Mouse (Mus musculus): ENCODE data around the gene Six1. TPM values are rescaled to one million over a fixed set of nuclear protein-coding genes. Genes with fewer than 3 reads are reported as not detected.

Gene Six1
- polyA plus RNA-seq, 1 experiment from 2014 or later, result 1.3 TPM

GRCm38 (mm10) chr12:73060805-73061410 is 7.2 kb upstream of the Six1 start:
- no peak for ATAC-seq (replicated peaks)
- no peaks in the 10 kb centered on the region for H3K36me3 ChIP-seq (replicated peaks)
- no peak overlapping the region for H3K9ac ChIP-seq
- H3K27me3 ChIP-seq (replicated peaks), result peaks cover 24% of the 10 kb centered on the region
- H3K9me3 ChIP-seq, result no peaks in the 10 kb centered on the region
- H3K4me3 ChIP-seq, result no peak overlapping the region
- no peak overlapping the region for H3K27ac ChIP-seq
- no peak overlapping the region for H3K4me2 ChIP-seq
- no peaks in the 10 kb centered on the region for H3K4me1 ChIP-seq
- WGBS, result 67% methylated on average over 9 of the region's 9 CpGs

- Histone ChIP-seq H3K36me3 (replicated peaks) (no peaks in the 10 kb centered on the region), H3K27me3 (replicated peaks) (peaks cover 47% of the 10 kb centered on the region), H3K27ac (no peak overlapping the region), H3K9ac (no peak overlapping the region), H3K4me3 (no peak overlapping the region), H3K4me2 (no peak overlapping the region), H3K9me3 (no peaks in the 10 kb centered on the region), H3K4me1 (peaks cover 7% of the 10 kb centered on the region; the same call in 1 of the 2 replicates)
- 96% methylated on average over 6 of the region's 6 CpGs for WGBS
- no peak for ATAC-seq (replicated peaks)
Observed at GRCm38 (mm10) chr12:73057492-73057891, 3.8 kb upstream of the Six1 start.

- H3K27me3 ChIP-seq (replicated peaks), result peaks cover 61% of the 10 kb centered on the region
- no peak overlapping the region for H3K9ac ChIP-seq
- no peak for ATAC-seq (replicated peaks)
- no peak overlapping the region for H3K4me3 ChIP-seq
- peaks cover 7% of the 10 kb centered on the region; the same call in 1 of the 2 replicates for H3K4me1 ChIP-seq
- no peaks in the 10 kb centered on the region for H3K9me3 ChIP-seq
- H3K27ac ChIP-seq, result no peak overlapping the region
- no peaks in the 10 kb centered on the region for H3K36me3 ChIP-seq (replicated peaks)
- WGBS, result 15% methylated on average over 5 of the region's 5 CpGs
- H3K4me2 ChIP-seq, result no peak overlapping the region
Observed at GRCm38 (mm10) chr12:73055451-73055850, 1.8 kb upstream of the Six1 start.

- no peak overlapping the region for H3K9ac ChIP-seq
- peaks cover 69% of the 10 kb centered on the region for H3K27me3 ChIP-seq (replicated peaks)
- no peaks in the 10 kb centered on the region for H3K36me3 ChIP-seq (replicated peaks)
- WGBS, result 9% methylated on average over 15 of the region's 15 CpGs
- no peak overlapping the region for H3K4me2 ChIP-seq
- H3K27ac ChIP-seq, result no peak overlapping the region
- H3K4me3 ChIP-seq, result no peak overlapping the region
- ATAC-seq (replicated peaks), result no peak
- H3K4me1 ChIP-seq, result peaks cover 7% of the 10 kb centered on the region; the same call in 1 of the 2 replicates
- no peaks in the 10 kb centered on the region for H3K9me3 ChIP-seq
Observed at GRCm38 (mm10) chr12:73054576-73055185, 994 bp upstream of the Six1 start.

- 1% methylated on average over 34 of the region's 34 CpGs for WGBS
- peak overlapping the region; percentile 23; the same call in 1 of the 2 replicates for H3K4me3 ChIP-seq
Observed at GRCm38 (mm10) chr12:73052651-73053591, 766 bp downstream of the Six1 start.

GRCm38 (mm10) chr12:73052036-73052650 is 1.5 kb downstream of the Six1 start:
- Histone ChIP-seq H3K9ac (no peak overlapping the region), H3K27ac (no peak overlapping the region), H3K27me3 (replicated peaks) (peaks cover 81% of the 10 kb centered on the region), H3K4me2 (no peak overlapping the region), H3K4me1 (peaks cover 7% of the 10 kb centered on the region; the same call in 1 of the 2 replicates), H3K36me3 (replicated peaks) (no peaks in the 10 kb centered on the region), H3K4me3 (no peak overlapping the region), H3K9me3 (no peaks in the 10 kb centered on the region)
- ATAC-seq (replicated peaks), result no peak
- under 1% methylated on average over 19 of the region's 19 CpGs for WGBS

More at GRCm38 (mm10) chr12:73052651-73053591, 766 bp downstream of the Six1 start:
- Histone ChIP-seq H3K4me1 (peaks cover 7% of the 10 kb centered on the region; the same call in 1 of the 2 replicates), H3K9ac (no peak overlapping the region), H3K27me3 (replicated peaks) (peaks cover 79% of the 10 kb centered on the region), H3K27ac (no peak overlapping the region), H3K4me2 (peak overlapping the region; percentile 44; the same call in 1 of the 2 replicates), H3K9me3 (no peaks in the 10 kb centered on the region), H3K36me3 (replicated peaks) (no peaks in the 10 kb centered on the region)
- no peak for ATAC-seq (replicated peaks)

GRCm38 (mm10) chr12:73050811-73051580 is 2.7 kb downstream of the Six1 start:
- no peaks in the 10 kb centered on the region for H3K36me3 ChIP-seq (replicated peaks)
- H3K9me3 ChIP-seq, result no peaks in the 10 kb centered on the region
- H3K4me2 ChIP-seq, result no peak overlapping the region
- no peak overlapping the region for H3K4me3 ChIP-seq
- peaks cover 82% of the 10 kb centered on the region for H3K27me3 ChIP-seq (replicated peaks)
- under 1% methylated on average over 15 of the region's 15 CpGs for WGBS
- peaks cover 14% of the 10 kb centered on the region for H3K4me1 ChIP-seq
- H3K9ac ChIP-seq, result no peak overlapping the region
- no peak for ATAC-seq (replicated peaks)
- H3K27ac ChIP-seq, result no peak overlapping the region

- H3K36me3 ChIP-seq (replicated peaks), result no peaks in the 10 kb centered on the region
- no peak overlapping the region for H3K9ac ChIP-seq
- ATAC-seq (replicated peaks), result no peak
- no peak overlapping the region for H3K4me2 ChIP-seq
- no peak overlapping the region for H3K4me3 ChIP-seq
- H3K27me3 ChIP-seq (replicated peaks), result peaks cover 82% of the 10 kb centered on the region
- whole genome bisulfite sequencing, result 1% methylated on average over 13 of the region's 13 CpGs
- no peak overlapping the region for H3K27ac ChIP-seq
- H3K9me3 ChIP-seq, result no peaks in the 10 kb centered on the region
- H3K4me1 ChIP-seq, result peaks cover 14% of the 10 kb centered on the region
Observed at GRCm38 (mm10) chr12:73050305-73050704, 3.4 kb downstream of the Six1 start.

- Histone ChIP-seq H3K27ac (no peak overlapping the region), H3K36me3 (replicated peaks) (no peaks in the 10 kb centered on the region), H3K4me1 (peaks cover 20% of the 10 kb centered on the region), H3K27me3 (replicated peaks) (peaks cover 83% of the 10 kb centered on the region), H3K9ac (no peak overlapping the region), H3K9me3 (no peaks in the 10 kb centered on the region), H3K4me2 (no peak overlapping the region), H3K4me3 (no peak overlapping the region)
- ATAC-seq (replicated peaks), result no peak
- WGBS, result 3% methylated on average over 19 of the region's 19 CpGs
Observed at GRCm38 (mm10) chr12:73049520-73050225, 4.0 kb downstream of the Six1 start.

- Histone ChIP-seq H3K27me3 (replicated peaks) (peaks cover 85% of the 10 kb centered on the region), H3K4me3 (no peak overlapping the region), H3K9ac (no peak overlapping the region), H3K9me3 (no peaks in the 10 kb centered on the region), H3K4me1 (peaks cover 19% of the 10 kb centered on the region), H3K27ac (no peak overlapping the region), H3K4me2 (no peak overlapping the region), H3K36me3 (replicated peaks) (no peaks in the 10 kb centered on the region)
- no peak for ATAC-seq (replicated peaks)
- WGBS, result under 1% methylated on average over 3 of the region's 3 CpGs
Observed at GRCm38 (mm10) chr12:73048537-73048936, 5.2 kb downstream of the Six1 start.

GRCm38 (mm10) chr12:73047576-73047975 is 6.1 kb downstream of the Six1 start:
- Histone ChIP-seq H3K36me3 (replicated peaks) (no peaks in the 10 kb centered on the region), H3K27me3 (replicated peaks) (peaks cover 86% of the 10 kb centered on the region), H3K4me1 (peaks cover 18% of the 10 kb centered on the region), H3K9me3 (no peaks in the 10 kb centered on the region), H3K27ac (no peak overlapping the region), H3K9ac (no peak overlapping the region), H3K4me2 (no peak overlapping the region), H3K4me3 (no peak overlapping the region)
- 17% methylated on average over 2 of the region's 2 CpGs for WGBS
- ATAC-seq (replicated peaks), result no peak
